Mouse (Mus musculus) testis, postnatal 10 days (tissue): ENCODE data around the gene Ccdc93.

ENCODE experiments used
- DNase-seq: peaks from one replicate; pipeline ENCODE4 v3.0.0; 2021; ENCODE audit warnings: low spot score

Gene Ccdc93

GRCm38 (mm10) chr1:121447216-121447615 is 16.4 kb downstream of the Ccdc93 start:
- DNase-seq: no peak

DNA sequence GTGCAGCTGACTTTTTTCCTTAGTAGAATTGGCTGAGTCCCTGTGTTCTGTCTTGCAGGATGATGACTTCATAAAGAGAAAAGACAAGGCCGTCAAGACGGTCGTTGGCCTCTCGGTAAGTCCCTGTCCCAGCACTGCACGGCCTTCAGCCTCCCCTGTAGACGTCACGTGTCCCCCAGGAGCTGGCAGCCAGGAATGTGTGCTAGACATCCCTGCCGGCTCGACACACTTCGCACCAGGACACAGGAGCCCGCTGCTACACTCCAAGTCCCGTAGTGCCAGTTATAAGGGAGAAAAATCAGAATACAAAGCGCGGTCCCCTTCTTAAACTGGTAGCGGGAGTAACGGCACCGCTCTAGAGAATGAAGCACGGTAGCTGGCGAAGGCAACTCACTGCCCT is 17.3 kb downstream of the Ccdc93 start:
- DNase-seq: no peak

DNA sequence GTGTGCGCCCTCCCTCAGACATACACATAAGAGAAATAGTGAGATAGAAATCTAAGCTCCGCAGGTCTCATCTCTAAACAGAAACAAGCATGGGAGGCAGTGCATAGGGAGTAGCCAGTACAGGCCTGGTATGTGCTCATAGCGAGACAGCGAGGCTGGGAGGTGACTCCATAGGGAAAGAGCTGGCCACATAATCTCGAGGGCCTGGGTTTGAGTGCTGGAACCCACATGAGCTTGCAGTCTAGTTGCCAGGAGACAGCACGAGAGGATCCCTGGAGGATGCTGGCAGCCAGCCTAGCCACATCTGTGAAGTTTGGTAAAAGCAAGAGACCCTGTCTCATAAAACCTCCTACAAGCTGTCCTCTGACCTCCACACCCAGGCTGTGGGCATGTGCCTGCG is 20.2 kb downstream of the Ccdc93 start:
- DNase-seq: no peak

GRCm38 (mm10) chr1:121452498-121452897 is 21.6 kb downstream of the Ccdc93 start:
- no peak for DNase-seq

GRCm38 (mm10) chr1:121453053-121453452 is 22.2 kb downstream of the Ccdc93 start:
- no peak for DNase-seq

DNA sequence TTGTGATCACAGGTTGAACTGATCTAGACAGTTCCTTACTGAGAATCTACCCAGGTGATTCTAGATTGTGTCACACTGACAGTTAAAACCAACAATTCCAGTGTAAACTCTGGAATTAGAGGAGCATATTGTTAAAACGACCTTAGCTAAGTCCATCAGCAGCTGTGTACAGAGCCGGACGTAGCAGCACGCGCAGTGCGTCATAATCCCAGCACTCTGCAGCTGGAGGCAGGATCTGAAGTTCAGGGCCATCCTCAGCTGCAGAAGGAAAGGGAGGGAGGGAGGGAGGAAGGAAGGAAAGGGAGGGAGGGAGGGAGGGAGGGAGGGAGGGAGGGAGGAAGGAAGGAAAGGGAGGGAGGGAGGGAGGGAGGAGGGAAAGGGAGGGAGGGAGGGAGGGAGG is 24.1 kb downstream of the Ccdc93 start:
- no peak for DNase-seq

DNA sequence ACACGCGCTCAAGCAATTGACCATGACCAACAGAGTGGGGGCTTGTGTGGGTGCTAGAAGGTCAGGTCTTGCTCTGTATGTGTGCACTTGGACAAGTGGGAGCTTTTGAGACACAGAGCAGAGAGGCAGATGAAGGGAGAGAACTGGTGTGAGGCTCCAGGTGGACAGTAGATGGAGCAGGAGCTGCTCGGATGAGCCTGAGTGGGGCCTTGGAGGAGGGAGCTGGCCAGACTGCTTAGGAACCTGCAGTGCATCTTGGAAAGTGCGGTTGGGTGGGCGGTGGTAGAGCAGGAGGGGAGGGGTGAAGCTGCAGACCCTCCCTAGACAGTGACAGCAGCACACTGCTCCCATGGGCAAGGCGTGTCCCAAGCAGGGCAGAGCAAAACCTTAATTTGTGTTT is 29.2 kb downstream of the Ccdc93 start:
- no peak for DNase-seq

DNA sequence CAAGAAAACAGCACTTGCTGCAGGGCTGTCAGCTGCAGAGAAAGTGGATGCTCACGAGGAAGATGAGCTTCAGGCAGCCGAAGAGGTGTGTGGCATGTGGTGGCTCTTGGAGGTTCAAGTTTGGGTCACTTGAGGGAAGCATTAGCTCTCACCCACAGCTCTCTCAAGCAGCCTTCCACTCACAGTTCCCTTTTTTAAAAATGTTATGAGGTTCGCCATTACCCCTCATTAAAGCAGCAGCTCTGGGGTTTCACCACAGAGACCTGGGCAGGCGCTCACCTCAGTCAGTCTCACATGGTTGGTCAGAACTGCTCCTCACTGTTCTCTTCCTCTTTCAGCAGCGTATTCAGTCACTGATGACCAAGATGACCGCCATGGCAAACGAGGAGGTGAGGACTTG is 31.0 kb downstream of the Ccdc93 start:
- no peak for DNase-seq

DNA sequence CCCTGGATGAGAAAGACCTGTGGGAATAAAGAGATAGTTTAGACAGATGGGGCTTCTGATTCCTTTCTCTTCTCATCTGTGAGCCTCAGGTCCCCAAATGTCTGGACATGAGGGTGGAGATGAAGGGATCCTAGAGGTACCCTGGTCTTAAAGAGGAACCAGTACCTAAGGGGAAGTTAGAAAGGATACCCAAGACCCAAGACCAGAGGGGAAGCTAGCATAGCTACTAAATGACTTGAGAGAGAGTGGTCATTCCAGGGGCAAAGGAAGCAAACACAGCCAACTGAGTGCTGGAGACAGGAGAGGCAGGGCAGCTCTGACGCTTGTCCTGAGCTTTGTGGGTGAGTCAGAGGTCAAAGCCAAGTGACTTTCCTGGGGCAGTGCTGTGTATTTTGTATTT is 31.8 kb downstream of the Ccdc93 start:
- no peak for DNase-seq

- no peak for DNase-seq
These were observed 33.0 kb downstream of the Ccdc93 start for GRCm38 (mm10) chr1:121463806-121464205.

DNA sequence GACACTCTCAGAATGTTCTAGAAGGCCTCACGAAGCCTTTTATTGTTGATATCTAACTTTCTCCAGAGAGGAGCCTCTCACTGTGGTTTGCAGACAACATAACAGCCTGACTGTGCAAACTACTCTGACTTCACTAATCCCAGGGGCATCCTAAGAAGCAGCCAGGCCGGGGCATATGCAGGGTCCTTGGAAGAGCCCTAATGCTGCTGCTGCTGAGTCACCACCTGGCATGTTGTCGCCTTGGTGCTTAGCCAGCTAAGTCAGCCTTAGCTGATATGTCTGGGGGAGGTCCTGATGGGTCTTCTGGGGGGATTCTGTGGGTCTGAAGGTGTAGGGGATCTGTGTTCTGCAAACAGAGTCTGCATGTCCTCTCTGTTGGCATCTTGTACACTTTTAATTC is 35.4 kb downstream of the Ccdc93 start:
- DNase-seq: no peak

DNA sequence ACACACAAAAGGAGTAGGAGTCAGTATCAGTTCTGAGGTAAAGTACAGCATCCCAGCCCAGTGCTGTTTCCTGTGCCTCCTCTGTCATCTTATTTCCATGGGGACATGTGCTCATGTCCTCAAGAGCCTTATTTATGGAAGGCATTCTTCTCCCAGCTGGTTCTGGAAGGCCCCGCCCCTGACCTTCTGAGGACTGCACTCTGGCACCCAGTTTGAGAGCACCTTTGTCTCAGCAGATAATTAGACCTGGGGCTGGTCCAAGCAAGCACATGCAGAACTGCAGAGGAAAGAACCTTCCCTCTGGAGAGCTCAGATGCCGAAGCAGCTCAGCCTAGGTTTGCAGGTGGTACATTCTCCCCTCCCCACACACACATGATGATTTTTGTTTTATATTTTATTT is 37.4 kb downstream of the Ccdc93 start:
- no peak for DNase-seq

DNA sequence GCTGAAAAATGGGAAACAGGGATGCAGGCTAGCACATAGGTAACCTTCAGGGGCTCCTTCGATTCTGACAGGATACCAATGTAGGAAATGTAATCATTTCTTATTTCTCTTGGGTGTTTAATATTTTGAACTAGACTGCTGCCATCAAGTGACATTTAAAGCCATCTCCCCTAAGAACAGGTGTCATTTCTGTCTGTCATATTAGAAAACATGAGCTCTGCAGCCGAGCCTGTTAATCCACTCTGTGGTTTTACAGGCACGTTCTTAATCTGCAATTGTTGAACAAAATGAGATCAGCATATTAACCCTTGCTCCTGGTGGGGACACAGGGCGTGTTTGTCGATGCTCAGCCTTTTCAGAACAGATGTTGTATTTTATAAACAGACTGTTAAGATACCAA is 40.7 kb downstream of the Ccdc93 start:
- no peak for DNase-seq

- DNase-seq: no peak
These were observed 46.9 kb downstream of the Ccdc93 start for GRCm38 (mm10) chr1:121477716-121478115.

GRCm38 (mm10) chr1:121478284-121478980 is 47.6 kb downstream of the Ccdc93 start:
- no peak for DNase-seq

GRCm38 (mm10) chr1:121479403-121479802 is 48.6 kb downstream of the Ccdc93 start:
- no peak for DNase-seq

GRCm38 (mm10) chr1:121483091-121483490 is 52.2 kb downstream of the Ccdc93 start:
- DNase-seq: no peak

GRCm38 (mm10) chr1:121486803-121487202 is 56.0 kb downstream of the Ccdc93 start:
- no peak for DNase-seq

DNA sequence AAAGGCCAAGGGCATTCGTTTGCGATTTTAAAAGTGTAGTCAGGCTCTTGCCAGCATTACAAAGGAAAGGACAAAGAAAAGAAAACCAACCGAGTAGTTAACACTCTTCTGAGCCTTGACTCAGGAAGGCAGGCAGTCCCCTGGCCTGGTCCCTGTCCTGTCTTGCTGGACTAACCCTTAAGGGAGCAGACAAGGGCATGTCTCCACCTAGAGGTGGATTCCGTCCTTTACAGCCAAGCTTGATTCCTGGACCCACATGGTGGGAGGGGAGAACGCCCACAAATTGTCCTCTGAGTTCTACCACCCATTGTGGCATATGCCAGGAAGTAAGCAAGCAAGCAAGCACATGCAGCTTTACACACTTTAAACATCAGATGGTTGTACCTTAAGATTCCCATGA is 59.4 kb downstream of the Ccdc93 start:
- peak; percentile 49 for DNase-seq

DNA sequence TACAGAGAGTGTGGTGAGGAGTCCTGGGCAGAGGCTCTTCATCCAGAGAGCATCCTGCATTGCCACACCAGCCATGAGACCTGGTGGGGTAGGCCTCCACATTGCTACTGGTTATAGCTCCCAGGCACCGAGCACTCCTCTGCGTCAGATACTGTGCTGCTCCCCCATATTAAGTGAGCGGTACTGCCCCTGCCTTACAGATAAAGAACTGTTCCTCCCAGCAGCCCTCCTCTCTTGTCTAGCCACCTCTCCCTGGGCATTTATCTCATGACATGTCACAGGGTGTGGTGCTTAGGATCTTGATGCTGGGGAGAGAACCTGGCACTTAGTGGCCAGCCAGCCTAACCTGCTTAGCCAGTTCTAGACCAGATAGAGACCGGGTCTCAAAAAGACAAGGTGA is 66.2 kb downstream of the Ccdc93 start:
- DNase-seq: no peak

DNA sequence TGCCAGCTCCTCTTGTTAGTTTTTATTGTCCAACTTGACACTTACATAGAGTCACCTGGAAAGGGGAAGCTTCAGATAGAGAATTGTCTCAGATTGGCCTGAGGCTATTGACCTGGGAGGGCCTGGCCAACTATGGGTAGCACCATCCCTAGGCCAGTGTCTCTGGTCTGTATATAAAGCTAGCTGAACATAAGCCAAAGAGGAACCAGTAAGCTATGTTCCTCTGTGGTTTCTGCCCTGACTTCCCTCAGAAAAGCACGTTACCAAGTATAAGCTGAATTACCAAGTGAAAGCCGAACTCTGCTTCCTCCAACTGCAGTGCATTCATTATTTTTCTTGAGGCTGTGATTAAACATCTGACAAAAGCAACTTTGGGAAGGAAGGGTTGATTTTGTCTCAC is 77.9 kb downstream of the Ccdc93 start:
- DNase-seq: no peak

DNA sequence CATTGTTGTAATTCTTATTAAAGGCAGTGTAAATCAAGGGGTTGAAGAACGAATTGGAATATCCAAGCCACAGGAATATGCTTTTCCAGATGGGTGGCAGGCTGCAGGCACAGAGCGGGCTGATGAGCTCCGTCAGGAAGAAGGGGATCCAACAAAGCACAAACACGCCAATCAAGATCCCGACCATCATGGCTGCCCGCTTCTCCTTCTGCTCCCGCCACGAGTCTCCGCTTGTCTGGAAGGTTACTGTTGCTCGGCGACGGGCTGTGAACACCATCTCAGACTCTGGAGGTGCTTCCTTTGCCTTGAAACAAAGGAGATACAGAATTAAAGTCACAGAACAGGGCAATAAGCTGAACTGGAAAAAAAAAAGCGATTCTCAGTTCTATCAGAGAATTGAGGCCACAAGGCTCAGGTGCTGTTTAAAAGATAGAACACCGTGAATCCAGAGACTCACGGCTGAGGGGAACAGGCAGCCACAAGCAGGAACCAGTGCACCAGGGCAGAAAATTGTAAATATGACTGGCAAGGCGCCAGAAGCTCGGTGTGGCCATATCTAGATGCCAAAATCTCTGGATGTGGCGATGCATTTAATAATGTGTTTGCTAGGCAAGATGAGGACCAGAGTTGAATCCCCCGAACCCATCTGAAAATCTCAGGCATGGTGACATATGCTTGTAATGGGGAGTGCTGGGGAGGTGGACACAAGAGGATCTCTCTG is 79.7 kb downstream of the Ccdc93 start:
- no peak for DNase-seq

DNA sequence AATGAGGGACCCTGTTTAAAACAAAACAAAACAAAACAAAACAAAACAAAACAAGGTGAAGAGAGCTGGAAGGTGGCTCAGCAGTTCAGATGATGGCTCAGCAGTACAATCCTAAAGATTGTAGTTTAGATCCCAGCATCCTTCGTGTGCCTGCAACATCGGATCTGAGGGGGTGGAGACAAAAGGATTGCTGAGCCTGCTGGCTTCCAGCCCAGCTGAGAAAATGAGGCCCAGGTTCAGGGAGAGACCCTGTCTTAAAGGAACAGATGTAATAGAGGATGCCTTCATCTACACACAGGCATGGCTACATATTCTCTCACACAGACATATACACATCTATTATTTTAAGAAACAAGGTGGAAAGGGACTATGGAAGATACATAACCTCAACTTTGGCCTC is 80.3 kb downstream of the Ccdc93 start:
- no peak for DNase-seq

- DNase-seq: no peak
These were observed 81.1 kb downstream of the Ccdc93 start for GRCm38 (mm10) chr1:121511966-121512365.
